Mouse (Mus musculus) E14TG2a.4 (cell line): ENCODE measurements around the gene Nos1ap.

ENCODE experiments used
- CTCF ChIP-seq: conservative IDR thresholded peaks from 2 replicates; pipeline ENCODE4 v1.5.1; 2014; ENCODE audit warnings: low read length
- NANOG ChIP-seq: IDR thresholded peaks from 2 replicates; pipeline ENCODE4 v1.6.1; 2014; ENCODE audit warnings: borderline replicate concordance, low read length, mixed read lengths
- POU5F1 ChIP-seq: IDR thresholded peaks from 2 replicates; pipeline ENCODE4 v1.6.1; 2014; ENCODE audit warnings: low read length, borderline replicate concordance

GRCm38 (mm10) chr1:170531286-170531685, 58.4 kb downstream of the Nos1ap start:
- TF ChIP-seq CTCF (no peak), POU5F1 (no peak), NANOG (no peak)
